Mouse (Mus musculus): Measurements from ENCODE around the gene Chek2.
"Not testable (repeated sequence)": the region's sequence is repeated elsewhere in the genome, so short reads cannot be mapped to it uniquely, and the experiment has no call there.

Gene Chek2

GRCm38 (mm10) chr5:110839678-110840365 is at the start of gene Chek2, which contains the start of gene Hscb:
Gene Chek2, plus strand, starts transcription at chr5:110839979.
Gene Hscb, minus strand, starts transcription at chr5:110839777.
- DNase-seq = peak; percentile 98

DNA sequence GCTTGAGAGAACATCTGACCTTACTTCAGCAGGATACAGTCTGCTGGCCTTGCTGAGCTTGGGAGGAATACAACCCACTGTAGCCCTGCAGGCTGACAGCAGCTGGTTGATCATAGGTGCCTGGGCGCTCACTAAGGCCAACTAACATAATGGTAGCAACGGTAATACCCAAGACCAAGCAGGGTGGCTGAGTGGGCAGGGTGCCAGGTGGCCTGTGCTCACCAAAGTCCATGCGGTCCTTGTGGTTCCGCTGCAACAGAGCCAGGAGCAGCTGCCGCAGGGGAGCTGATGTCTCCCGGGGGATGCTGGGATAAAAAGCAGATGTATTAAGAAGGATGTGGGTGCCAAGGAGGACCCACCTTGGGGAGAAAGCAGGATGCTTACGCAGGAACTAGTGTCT is 45.4 kb upstream of the Chek2 start:
- DNase-seq = peak in 1 of 2 experiments; percentile 40

- DNase-seq = peak in 1 of 2 experiments; percentile 56
Observed at GRCm38 (mm10) chr5:110797696-110798095, 42.1 kb upstream of the Chek2 start.

GRCm38 (mm10) chr5:110801036-110801624 is 38.6 kb upstream of the Chek2 start:
- DNase-seq = no peak

GRCm38 (mm10) chr5:110802186-110802585 is 37.6 kb upstream of the Chek2 start:
- peak; percentile 87 to 89 for DNase-seq

GRCm38 (mm10) chr5:110802809-110803208 is 37.0 kb upstream of the Chek2 start:
- no peak for DNase-seq

DNA sequence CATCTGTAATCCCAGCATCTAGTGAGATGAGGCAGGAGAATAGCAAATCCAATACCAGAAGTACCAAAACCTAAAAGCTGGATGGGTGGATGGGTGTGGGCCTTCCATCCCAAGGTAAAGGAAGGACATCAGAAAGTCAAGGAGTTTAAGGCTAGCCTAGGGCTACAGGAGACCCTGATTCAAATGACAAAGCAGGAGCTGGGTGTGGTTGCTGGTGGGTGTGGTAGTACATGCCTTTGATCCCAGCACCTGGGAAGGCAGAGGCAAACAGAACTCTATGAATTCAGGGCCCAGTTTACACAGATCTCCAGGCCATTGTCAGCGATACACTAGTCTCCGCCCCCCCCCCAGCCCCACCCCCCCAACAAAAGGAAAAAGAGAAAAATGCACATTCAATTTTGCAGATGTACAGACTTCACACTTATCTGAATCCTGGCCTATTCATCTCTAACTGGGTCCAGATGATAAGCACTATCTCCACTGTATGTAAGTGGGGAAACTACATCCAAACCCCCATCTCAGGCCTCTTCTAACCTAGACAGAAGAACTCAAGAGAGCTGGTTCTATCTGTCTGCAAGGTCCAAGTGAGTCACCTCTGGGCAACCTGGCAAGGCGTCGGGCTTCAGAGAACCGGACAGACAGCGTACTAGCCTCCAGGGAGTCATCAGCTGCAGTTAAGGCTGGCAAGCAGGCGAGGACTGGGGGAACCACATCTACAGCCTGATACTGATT is 35.6 kb upstream of the Chek2 start:
- DNase-seq = no peak

GRCm38 (mm10) chr5:110806154-110806553 is 33.6 kb upstream of the Chek2 start:
- DNase-seq = no peak

DNA sequence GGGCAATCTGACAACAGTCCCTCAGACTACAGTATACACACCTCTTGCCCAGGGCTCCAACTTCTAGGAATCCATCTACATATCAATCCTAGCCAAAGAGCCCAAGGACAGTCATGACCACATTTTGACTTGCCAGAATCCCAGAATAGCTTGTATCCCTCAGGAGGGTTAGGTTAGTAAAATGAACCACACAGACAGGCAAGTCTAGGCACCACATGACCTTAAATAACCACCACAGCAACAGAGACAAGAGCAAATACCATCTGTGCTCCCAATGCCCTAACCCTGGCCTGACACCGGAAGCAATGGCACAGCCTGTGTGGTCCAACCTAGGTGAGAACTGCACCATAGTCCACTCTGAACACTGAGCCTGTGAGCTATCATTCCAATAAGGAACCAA is 33.1 kb upstream of the Chek2 start:
- no peak for DNase-seq

DNA sequence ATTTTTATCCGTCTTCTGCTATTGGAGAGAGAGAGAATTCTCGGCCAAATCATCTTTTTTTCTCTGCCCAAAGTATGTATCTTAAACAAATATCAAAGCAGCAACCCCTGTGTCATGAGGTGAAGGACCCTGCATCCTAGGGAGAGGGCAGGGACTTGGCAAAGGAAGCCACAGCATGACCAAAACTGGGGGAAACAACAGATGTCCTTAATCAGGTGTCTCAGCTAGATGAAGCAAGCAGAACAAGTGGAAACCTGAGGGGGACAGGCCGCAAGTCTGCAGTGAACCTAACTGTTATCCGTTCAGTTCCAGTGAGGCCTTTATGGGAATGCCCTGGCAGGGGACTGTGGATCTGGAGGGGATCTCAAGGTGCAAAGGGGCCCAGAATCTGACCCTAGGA is 32.3 kb upstream of the Chek2 start:
- no peak for DNase-seq

DNA sequence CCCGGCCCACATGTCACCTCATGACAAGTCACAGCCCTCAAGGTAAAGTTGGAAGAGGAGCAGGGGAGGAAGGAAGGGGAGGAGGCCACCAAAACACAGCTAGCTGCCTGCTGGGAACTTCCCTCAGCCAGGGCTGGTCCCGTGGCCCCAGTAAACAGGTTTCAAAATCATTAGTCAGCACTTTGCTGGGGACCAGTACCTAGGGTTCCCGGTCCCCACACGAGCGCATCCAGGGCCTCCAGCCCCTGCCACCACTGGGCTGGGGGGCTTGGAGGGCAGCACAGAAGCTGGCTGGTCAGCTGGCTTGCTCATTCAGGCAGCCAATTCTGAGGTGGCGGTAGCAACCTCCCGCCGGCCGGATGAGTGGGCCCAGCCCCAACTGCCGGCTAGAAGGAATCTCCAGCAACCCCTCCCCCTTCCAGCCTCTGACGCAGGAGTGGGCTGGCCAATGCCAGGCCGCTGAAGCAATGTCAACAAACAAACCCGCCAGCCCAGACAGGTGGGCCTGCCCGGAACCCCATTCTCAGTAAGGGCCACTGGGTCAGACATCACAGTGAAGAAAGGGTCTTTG is 31.6 kb upstream of the Chek2 start:
- DNase-seq = peak; percentile 95 to 96

DNA sequence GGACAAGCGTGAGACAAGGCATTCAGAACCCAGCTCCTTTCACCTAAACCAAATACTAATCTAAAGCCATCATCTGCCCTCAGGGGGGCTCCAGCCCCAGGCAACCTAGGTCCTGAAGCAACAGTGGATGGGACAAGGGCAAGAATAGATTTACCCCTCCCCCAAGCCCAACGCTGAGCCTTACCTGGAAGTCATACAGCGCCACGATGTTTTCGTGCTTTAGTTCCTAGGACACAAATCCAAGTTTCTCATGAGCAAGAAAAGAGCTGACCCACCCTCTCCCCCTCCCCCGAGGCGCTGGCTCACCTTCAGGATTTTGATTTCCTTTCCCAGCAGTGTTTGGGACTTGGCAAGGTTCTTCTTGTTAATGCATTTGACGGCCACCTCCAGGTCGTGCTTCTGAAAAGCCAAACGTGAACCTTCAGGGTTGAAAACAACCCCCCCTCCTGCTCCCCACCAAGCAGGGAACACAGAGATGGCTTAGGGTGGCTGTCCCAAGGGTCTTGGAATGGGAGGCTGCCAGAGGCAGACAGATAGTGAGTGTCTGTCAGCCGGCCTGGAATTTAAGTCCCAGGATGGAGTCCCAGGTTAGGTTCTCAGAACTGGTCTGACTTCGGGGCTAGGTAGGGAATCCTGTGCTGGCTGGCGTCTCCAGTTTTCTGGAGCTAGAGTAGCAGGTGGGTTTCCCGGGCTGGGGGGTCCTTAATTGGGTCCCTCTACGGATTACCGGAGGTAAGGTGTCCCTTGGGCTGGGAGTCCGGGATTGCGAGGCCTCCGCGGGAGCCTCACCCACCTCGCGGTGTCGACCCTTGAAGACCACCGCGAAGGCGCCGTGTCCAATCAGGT is 30.7 kb upstream of the Chek2 start:
- peak; percentile 58 to 66 for DNase-seq

- peak; percentile 100 for DNase-seq
Observed at GRCm38 (mm10) chr5:110809667-110810325, 30.0 kb upstream of the Chek2 start, which contains the start of gene Ulk1. Gene Ulk1, minus strand, starts transcription at chr5:110810097.

DNA sequence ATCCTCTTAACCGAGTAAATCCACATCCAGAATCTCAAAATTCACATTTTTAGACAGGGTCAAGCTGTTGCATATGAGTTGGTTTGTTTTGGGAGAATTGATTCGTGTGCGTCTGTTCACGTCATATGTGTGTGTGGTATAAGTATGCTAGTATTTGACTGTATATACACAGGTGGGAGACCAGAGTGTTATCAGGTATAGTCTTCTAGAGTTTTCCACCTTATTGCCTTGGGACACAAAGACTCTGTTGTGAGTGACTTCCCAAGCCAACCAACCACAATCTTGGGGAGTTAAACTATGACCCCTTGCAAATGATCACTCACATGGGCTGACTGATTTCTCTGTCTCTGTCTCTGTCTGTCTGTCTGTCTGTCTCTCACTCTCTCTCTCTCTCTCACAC is 15.4 kb upstream of the Chek2 start:
- DNase-seq = no peak

DNA sequence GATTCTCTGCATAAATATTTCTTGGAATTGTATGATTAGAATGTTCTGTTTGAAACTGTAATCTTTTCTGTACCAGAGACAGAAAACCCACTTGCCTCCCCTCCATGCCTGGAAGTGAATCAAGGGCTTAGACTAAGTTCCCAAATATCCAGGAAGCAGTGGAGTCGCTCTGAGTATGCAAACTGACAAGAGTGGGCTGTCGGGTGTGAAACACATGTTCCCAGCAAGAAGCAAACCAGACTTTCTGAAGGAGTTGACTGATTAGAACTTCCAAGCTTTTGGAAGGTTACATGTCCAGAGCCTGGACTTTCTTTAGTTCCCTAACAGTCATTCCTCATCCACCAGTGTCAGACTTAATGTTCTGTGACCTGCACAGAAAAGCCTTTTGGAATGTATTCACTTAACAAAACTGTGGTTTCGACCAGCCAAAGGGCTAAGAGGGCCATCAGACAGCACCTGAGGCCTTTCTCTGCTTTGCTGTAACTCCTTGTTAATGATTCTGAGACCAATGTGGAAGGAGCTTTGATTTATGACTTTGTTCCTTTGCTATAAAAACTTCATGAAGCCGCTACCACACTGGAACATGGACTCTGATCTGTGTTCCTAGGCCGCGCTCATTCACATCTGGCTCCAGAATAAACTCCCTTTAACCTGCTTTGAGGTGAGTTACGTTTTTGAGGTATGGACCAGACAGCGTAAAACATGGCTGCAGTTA is 12.8 kb upstream of the Chek2 start:
- DNase-seq = no peak

DNA sequence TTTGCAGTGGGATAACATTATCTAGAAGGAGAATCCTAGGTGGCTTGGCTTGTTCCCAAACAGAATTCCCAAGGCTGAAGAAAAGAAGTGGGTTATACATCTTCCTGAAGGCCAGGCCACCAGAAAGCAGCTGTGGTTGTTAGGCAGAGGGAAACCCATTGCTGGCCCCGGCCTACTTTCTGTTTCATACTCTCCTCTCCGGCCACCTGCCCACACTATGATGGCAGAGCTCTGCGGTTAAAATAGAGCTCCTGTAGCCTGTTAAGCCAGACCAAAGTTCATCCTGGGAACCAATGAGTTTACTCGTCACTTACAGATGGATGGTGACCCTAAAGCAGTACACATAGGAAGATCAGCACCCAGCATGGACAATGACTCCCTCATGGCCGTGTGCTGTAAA is 12.2 kb upstream of the Chek2 start:
- no peak for DNase-seq

DNA sequence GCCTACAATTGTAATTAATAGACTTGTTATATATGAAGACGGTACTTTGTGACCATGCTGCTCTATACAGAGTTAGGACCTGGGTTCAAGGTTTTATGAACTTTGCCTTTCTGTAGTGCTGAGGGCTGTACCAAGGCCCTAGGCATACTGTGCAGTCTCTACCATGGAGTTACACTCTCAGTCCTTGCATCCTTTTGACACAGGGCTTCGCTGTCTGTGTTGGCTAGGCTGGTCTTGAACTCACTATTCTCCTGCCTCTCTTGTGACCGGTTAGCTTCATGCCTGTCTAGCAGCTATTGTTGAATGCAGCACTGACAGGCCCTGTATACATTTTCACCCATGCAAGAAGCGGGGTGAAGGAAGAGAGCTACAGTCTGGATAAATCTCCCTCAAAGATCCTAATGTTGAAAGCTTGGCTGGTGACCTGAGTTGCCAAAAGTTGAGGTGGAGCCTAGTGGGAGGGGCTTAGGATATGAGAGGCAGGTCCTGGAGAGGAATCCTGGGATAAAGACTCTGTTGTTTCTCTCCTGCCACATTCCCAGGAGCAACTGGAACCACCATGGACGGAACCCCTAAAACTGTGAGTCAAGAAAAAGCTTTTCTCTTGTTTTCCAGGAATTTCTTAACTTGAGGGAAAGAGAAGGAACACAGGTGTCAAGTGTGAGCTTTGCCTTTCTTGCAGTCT is 8.6 kb upstream of the Chek2 start:
- DNase-seq = no peak

DNA sequence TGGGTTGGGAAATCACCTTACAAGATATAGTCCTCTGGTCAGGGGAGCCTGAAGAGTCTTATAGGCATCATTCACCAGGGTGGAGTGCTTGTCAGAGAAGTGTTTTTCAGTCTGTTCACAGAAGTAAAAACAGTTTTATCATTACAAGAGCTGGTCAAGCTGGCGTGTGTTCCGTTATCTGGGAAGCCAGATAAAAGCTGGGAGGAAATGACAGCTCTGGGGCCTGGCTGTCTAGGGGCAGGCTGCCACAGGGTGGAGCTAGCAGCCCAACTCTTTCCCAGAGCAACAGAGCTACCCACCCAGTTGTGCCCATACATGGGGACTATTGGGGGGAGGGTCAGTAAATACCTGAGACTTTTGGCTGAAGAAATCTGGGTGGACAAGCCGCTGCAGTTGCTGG is 3.8 kb upstream of the Chek2 start:
- peak; percentile 70 to 75 for DNase-seq

DNA sequence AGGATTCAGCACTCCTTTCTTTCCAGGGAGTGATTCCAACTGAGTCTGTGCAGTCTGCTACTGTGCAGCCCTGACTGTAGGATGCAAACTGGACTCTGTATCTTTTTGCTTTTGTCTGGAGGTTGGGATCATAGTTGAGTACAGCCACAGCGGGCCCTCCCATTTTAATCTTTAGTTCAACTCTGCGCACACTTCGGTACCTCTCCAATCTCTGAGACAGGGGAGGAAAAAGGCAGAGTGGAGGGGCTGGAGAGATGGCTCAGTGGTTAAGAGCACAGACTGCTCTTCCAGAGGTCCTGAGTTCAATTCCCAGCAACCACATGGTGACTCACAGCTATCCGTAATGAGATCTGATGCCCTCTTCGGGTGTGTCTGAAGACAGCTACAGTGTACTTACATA is 1.8 kb upstream of the Chek2 start:
- DNase-seq = not testable (repeated sequence)

- no peak for DNase-seq
Observed at GRCm38 (mm10) chr5:110839038-110839677, 621 bp upstream of the Chek2 start.

Data from cerebellum, postnatal 10 days (tissue).